Mouse (Mus musculus) forebrain, embryonic 10.5 days (tissue): ENCODE measurements around the gene Ubr3. TPM values are rescaled to one million over a fixed set of nuclear protein-coding genes. Genes with fewer than 3 reads are reported as not detected.

ENCODE experiments used
- DNase-seq: peaks from one replicate; pipeline ENCODE4 v3.0.0-alpha.2; 2017; ENCODE audit warnings: low spot score; ENCODE audit errors: extremely low spot score
- H3K27ac ChIP-seq: fragments of 300-500 bp; sonication (generic); 2 replicates; pipeline ENCODE4 v1.5.1; 2016; ENCODE audit warnings: mild to moderate bottlenecking
- H3K27me3 ChIP-seq: fragments of 300-500 bp; sonication (generic); 2 replicates; pipeline ENCODE4 v1.6.1; 2016; ENCODE audit warnings: mild to moderate bottlenecking; ENCODE audit not compliant: poor library complexity, severe bottlenecking
- H3K36me3 ChIP-seq: fragments of 300-500 bp; sonication (generic); replicated peaks from 2 replicates; pipeline ENCODE4 v1.6.1; 2016; ENCODE audit warnings: mild to moderate bottlenecking, moderate library complexity
- H3K4me1 ChIP-seq: fragments of 300-500 bp; sonication (generic); 2 replicates; pipeline ENCODE4 v1.6.1; 2016
- H3K4me3 ChIP-seq: fragments of 300-500 bp; sonication (generic); 2 replicates; pipeline ENCODE4 v1.5.1; 2016; ENCODE audit warnings: mild to moderate bottlenecking, moderate library complexity
- H3K9me3 ChIP-seq: fragments of 300-500 bp; sonication (generic); 2 replicates; pipeline ENCODE4 v1.6.1; 2016; ENCODE audit warnings: mild to moderate bottlenecking, moderate library complexity
- WGBS: fragments of 180-500 bp; shearing (Covaris S2); methylation state at CpG from one replicate; pipeline ENCODE4 v1.1.7; 2016; 5-methylcytosine and 5-hydroxymethylcytosine counted together
- polyA plus RNA-seq: library from polyadenylated mRNA; unstranded; fragments of >200 nt; fragmentation: Nextera tagmentation; extraction: Ambion mirVana; gene quantifications from 2 replicates; pipeline ENCODE4 v1.2.1, GENCODE M21; 2016

The Ubr3 gene
- polyA plus RNA-seq, 1 experiment from 2014 or later, result 11.8 TPM

- 74% methylated on average over 11 of the region's 11 CpGs for WGBS
- no peaks in the 10 kb centered on the region for H3K9me3 ChIP-seq
- H3K27me3 ChIP-seq, result 0 out of 2 replicates have a peak, but pooled peaks cover 5% of the 10 kb centered on the region
- no peak overlapping the region for H3K4me3 ChIP-seq
- no peaks in the 10 kb centered on the region for H3K36me3 ChIP-seq
- no peak for DNase-seq
- no peak overlapping the region for H3K27ac ChIP-seq
- H3K4me1 ChIP-seq, result peaks cover 20% of the 10 kb centered on the region
Measured at GRCm38 (mm10) chr2:70060359-70061345, 163.6 kb downstream of the Ubr3 start.

GRCm38 (mm10) chr2:70065116-70065515, 168.1 kb downstream of the Ubr3 start:
- H3K27me3 ChIP-seq, result 0 out of 2 replicates have a peak, but pooled peaks cover 5% of the 10 kb centered on the region
- H3K36me3 ChIP-seq, result no peaks in the 10 kb centered on the region
- H3K4me3 ChIP-seq, result no peak overlapping the region
- no peak for DNase-seq
- peaks cover 34% of the 10 kb centered on the region for H3K4me1 ChIP-seq
- no peak overlapping the region for H3K27ac ChIP-seq
- 83% methylated on average over 6 of the region's 6 CpGs for WGBS
- no peaks in the 10 kb centered on the region for H3K9me3 ChIP-seq

DNA sequence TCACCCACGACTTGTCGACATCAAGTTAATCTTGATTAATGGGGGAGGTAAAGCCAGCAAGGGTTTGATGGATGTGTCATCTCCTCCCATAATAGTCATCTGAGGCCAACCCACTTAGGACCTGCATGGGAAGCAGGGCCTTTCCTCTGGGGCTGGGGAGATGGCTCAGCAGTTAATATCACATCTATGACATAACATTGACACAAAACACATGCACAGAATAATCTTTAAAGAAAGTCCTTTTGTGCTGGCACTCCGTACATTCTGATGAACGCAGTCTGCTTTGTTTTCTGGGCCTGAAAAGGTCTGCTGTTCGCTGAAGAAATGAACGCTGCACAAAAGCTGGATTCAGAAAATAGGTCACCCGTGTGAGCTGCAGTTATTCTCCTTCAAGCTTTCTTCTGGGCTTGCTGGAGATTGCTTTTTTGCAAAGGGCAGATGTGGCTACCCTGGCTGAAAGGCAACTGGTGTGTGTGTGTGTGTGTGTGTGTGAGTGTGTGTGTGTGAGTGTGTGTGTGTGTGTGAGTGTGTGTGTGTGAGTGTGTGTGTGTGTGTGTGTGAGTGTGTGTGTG, 168.8 kb downstream of the Ubr3 start:
- 61% methylated on average over 7 of the region's 7 CpGs for WGBS
- H3K27ac ChIP-seq, result peak overlapping the region; percentile 30; the same call in 1 of the 2 replicates
- H3K27me3 ChIP-seq, result 0 out of 2 replicates have a peak, but pooled peaks cover 5% of the 10 kb centered on the region

GRCm38 (mm10) chr2:70066338-70067022, 169.4 kb downstream of the Ubr3 start:
- Histone ChIP-seq H3K4me1 (peaks cover 23% of the 10 kb centered on the region), H3K9me3 (no peaks in the 10 kb centered on the region), H3K36me3 (no peaks in the 10 kb centered on the region), H3K27me3 (0 out of 2 replicates have a peak, but pooled peaks cover 5% of the 10 kb centered on the region), H3K27ac (peak overlapping the region; percentile 30; the same call in 1 of the 2 replicates), H3K4me3 (no peak overlapping the region)
- no peak for DNase-seq
- WGBS, result 73% methylated on average over 6 of the region's 6 CpGs

More for the DNA sequence above, 168.8 kb downstream of the Ubr3 start:
- H3K9me3 ChIP-seq, result no peaks in the 10 kb centered on the region
- peaks cover 27% of the 10 kb centered on the region for H3K4me1 ChIP-seq
- no peaks in the 10 kb centered on the region for H3K36me3 ChIP-seq
- H3K4me3 ChIP-seq, result no peak overlapping the region
- no peak for DNase-seq

DNA sequence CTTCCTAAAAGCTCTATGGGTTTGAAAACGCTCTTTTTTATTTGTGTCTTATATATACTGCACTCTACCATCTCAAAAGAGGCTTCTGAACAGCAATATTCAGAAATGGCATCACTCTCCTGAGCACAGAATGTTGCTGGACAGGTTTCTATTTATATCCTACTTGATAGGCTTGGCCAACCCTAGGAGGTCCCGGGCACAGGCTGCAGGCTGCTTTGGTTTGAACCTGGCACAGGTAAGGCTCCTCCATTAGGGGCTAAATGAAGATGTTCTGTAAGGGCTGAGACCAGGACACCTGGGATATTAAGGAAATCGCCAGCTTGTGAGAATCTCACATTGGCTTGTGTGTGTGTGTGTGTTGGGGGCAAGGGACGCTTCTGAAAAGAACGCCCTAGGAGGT, 172.8 kb downstream of the Ubr3 start:
- no peak for DNase-seq
- Histone ChIP-seq H3K27me3 (0 out of 2 replicates have a peak, but pooled peaks cover 5% of the 10 kb centered on the region), H3K9me3 (no peaks in the 10 kb centered on the region), H3K4me3 (no peak overlapping the region), H3K4me1 (peaks cover 22% of the 10 kb centered on the region), H3K36me3 (no peaks in the 10 kb centered on the region), H3K27ac (no peak overlapping the region)
- WGBS, result 86% methylated on average over 5 of the region's 5 CpGs

Other genes starting within 250 kb of the Ubr3 start
- gene Klhl41, start 227.1 kb upstream of the Ubr3 start, polyA plus RNA-seq, result 0.11 and 0.21 TPM in 2 replicates
- 18.6 and 19.1 TPM in 2 replicates for gene Fastkd1, start 183.7 kb upstream of the Ubr3 start, polyA plus RNA-seq
- 155 and 168 TPM in 2 replicates for gene Ppig, start 174.7 kb upstream of the Ubr3 start, polyA plus RNA-seq
- 2.9 and 4.1 TPM in 2 replicates for gene Ccdc173, start 107.7 kb upstream of the Ubr3 start, polyA plus RNA-seq
- gene Phospho2, start 107.6 kb upstream of the Ubr3 start, polyA plus RNA-seq, result 29.3 and 30.3 TPM in 2 replicates
- gene Klhl23, start 75.3 kb upstream of the Ubr3 start, polyA plus RNA-seq, result 27.3 and 28.7 TPM in 2 replicates
- 406 and 461 TPM in 2 replicates for gene Ssb, start 35.7 kb upstream of the Ubr3 start, polyA plus RNA-seq
- gene Mettl5, start 11.6 kb upstream of the Ubr3 start, polyA plus RNA-seq, result 44.4 and 48.0 TPM in 2 replicates
- not detected in 2 replicates for gene Myo3b, start 141.9 kb downstream of the Ubr3 start, polyA plus RNA-seq